Mouse (Mus musculus) hindbrain, embryonic 14.5 days (tissue): ENCODE data around the gene Cd86. TPM values are rescaled to one million over a fixed set of nuclear protein-coding genes. Genes with fewer than 3 reads are reported as not detected.

ENCODE experiments used
- ATAC-seq: fragments of 200-750 bp; cut with Nextera tagmentation; 2 replicates; pipeline ENCODE4 v1.8.0; 2017; ENCODE audit warnings: moderate number of reproducible peaks, mild to moderate bottlenecking, moderate TSS enrichment, moderate library complexity; ENCODE audit not compliant: low FRiP score
- DNase-seq: peaks from one replicate; pipeline ENCODE4 v3.0.0-alpha.2; 2015; ENCODE audit warnings: low spot score
- H3K27ac ChIP-seq: fragments of 300-500 bp; sonication (generic); 2 replicates; pipeline ENCODE4 v1.5.1; 2014; ENCODE audit warnings: mild to moderate bottlenecking, moderate library complexity
- H3K27me3 ChIP-seq: fragments of 300-500 bp; sonication (generic); 2 replicates; pipeline ENCODE4 v1.6.1; 2014; ENCODE audit warnings: mild to moderate bottlenecking, low read length, mixed read lengths; ENCODE audit not compliant: control insufficient read depth, insufficient read depth
- H3K36me3 ChIP-seq: fragments of 300-500 bp; sonication (generic); replicated peaks from 2 replicates; pipeline ENCODE4 v1.6.1; 2014; ENCODE audit not compliant: control insufficient read depth, insufficient read depth
- H3K4me1 ChIP-seq: fragments of 300-500 bp; sonication (generic); replicated peaks from 2 replicates; pipeline ENCODE4 v1.6.1; 2014; ENCODE audit warnings: antibody characterized with exemption, low read length, mixed read lengths; ENCODE audit not compliant: control insufficient read depth, insufficient read depth
- H3K4me2 ChIP-seq: fragments of 300-500 bp; sonication (generic); replicated peaks from 2 replicates; pipeline ENCODE4 v1.6.1; 2014; ENCODE audit warnings: mild to moderate bottlenecking, moderate library complexity
- H3K4me3 ChIP-seq: fragments of 300-500 bp; sonication (generic); replicated peaks from 2 replicates; pipeline ENCODE4 v1.5.1; 2014; ENCODE audit warnings: mild to moderate bottlenecking, low read length
- H3K9ac ChIP-seq: fragments of 300-500 bp; sonication (generic); 2 replicates; pipeline ENCODE4 v1.6.1; 2014
- H3K9me3 ChIP-seq: fragments of 300-500 bp; sonication (generic); 2 replicates; pipeline ENCODE4 v1.6.1; 2016; ENCODE audit warnings: low read length; ENCODE audit not compliant: control insufficient read depth
- WGBS: fragments of 180-500 bp; shearing (Covaris S2); extraction: QIAGEN DNeasy Blood & Tissue Kit; methylation state at CpG from one replicate; pipeline ENCODE4 v1.1.7; 2014; 5-methylcytosine and 5-hydroxymethylcytosine counted together
- polyA plus RNA-seq: library from polyadenylated mRNA; unstranded; fragments of >200 nt; fragmentation: Nextera tagmentation; extraction: Ambion mirVana; gene quantifications from 2 replicates; pipeline ENCODE4 v1.2.1, GENCODE M21; 2014

The Cd86 gene
- polyA plus RNA-seq, 1 experiment from 2014 or later, result 3.1 TPM

GRCm38 (mm10) chr16:36631607-36632006 lies 34.3 kb downstream of the Cd86 start:
- Histone ChIP-seq H3K9me3 (no peaks in the 10 kb centered on the region), H3K4me3 (no peak overlapping the region), H3K27me3 (no peaks in the 10 kb centered on the region), H3K9ac (no peak overlapping the region), H3K4me1 (no peaks in the 10 kb centered on the region), H3K4me2 (no peak overlapping the region), H3K27ac (no peak overlapping the region), H3K36me3 (no peaks in the 10 kb centered on the region)
- no peak for ATAC-seq
- 95% methylated on average over 5 of the region's 5 CpGs for WGBS
- DNase-seq, result no peak

GRCm38 (mm10) chr16:36627740-36628139 lies 38.1 kb downstream of the Cd86 start:
- no peak overlapping the region for H3K4me3 ChIP-seq
- H3K4me1 ChIP-seq, result no peaks in the 10 kb centered on the region
- no peaks in the 10 kb centered on the region for H3K36me3 ChIP-seq
- H3K4me2 ChIP-seq, result no peak overlapping the region
- H3K27ac ChIP-seq, result no peak overlapping the region
- ATAC-seq (no peak), DNase-seq (no peak)
- no peak overlapping the region for H3K9ac ChIP-seq
- WGBS, result 91% methylated on average over 1 of the region's 1 CpGs
- H3K27me3 ChIP-seq, result no peaks in the 10 kb centered on the region
- no peaks in the 10 kb centered on the region for H3K9me3 ChIP-seq

- Histone ChIP-seq H3K27ac (no peak overlapping the region), H3K4me3 (no peak overlapping the region), H3K4me1 (no peaks in the 10 kb centered on the region), H3K9me3 (no peaks in the 10 kb centered on the region), H3K4me2 (no peak overlapping the region), H3K27me3 (no peaks in the 10 kb centered on the region), H3K36me3 (no peaks in the 10 kb centered on the region), H3K9ac (no peak overlapping the region)
- DNase-seq (no peak), ATAC-seq (no peak)
- WGBS, result 93% methylated on average over 5 of the region's 5 CpGs
Observed at GRCm38 (mm10) chr16:36626567-36627197, 39.2 kb downstream of the Cd86 start.

GRCm38 (mm10) chr16:36625909-36626308 lies 40.0 kb downstream of the Cd86 start:
- no peak for DNase-seq
- Histone ChIP-seq H3K4me1 (no peaks in the 10 kb centered on the region), H3K9ac (no peak overlapping the region), H3K27me3 (no peaks in the 10 kb centered on the region), H3K36me3 (no peaks in the 10 kb centered on the region), H3K9me3 (no peaks in the 10 kb centered on the region), H3K4me2 (no peak overlapping the region), H3K4me3 (no peak overlapping the region), H3K27ac (no peak overlapping the region)
- ATAC-seq, result no peak
- 100% methylated on average over 1 of the region's 1 CpGs for WGBS

GRCm38 (mm10) chr16:36622320-36622719 lies 43.6 kb downstream of the Cd86 start:
- WGBS, result 92% methylated on average over 3 of the region's 3 CpGs
- H3K9me3 ChIP-seq, result no peaks in the 10 kb centered on the region
- DNase-seq, result peak; percentile 26
- no peaks in the 10 kb centered on the region for H3K4me1 ChIP-seq
- no peaks in the 10 kb centered on the region for H3K36me3 ChIP-seq
- no peaks in the 10 kb centered on the region for H3K27me3 ChIP-seq
- H3K27ac ChIP-seq, result no peak overlapping the region
- no peak overlapping the region for H3K4me2 ChIP-seq
- H3K4me3 ChIP-seq, result no peak overlapping the region
- H3K9ac ChIP-seq, result no peak overlapping the region
- ATAC-seq, result no peak

- no peak for DNase-seq
- Histone ChIP-seq H3K27ac (no peak overlapping the region), H3K27me3 (no peaks in the 10 kb centered on the region), H3K4me3 (no peak overlapping the region), H3K36me3 (no peaks in the 10 kb centered on the region), H3K4me1 (no peaks in the 10 kb centered on the region), H3K4me2 (no peak overlapping the region), H3K9ac (no peak overlapping the region), H3K9me3 (no peaks in the 10 kb centered on the region)
- 79% methylated on average over 3 of the region's 3 CpGs for whole genome bisulfite sequencing
- ATAC-seq, result no peak
Observed at GRCm38 (mm10) chr16:36621108-36621507, 44.8 kb downstream of the Cd86 start.

GRCm38 (mm10) chr16:36613701-36614100 lies 52.2 kb downstream of the Cd86 start:
- Histone ChIP-seq H3K4me3 (no peak overlapping the region), H3K36me3 (no peaks in the 10 kb centered on the region), H3K27ac (no peak overlapping the region), H3K4me1 (no peaks in the 10 kb centered on the region), H3K9me3 (no peaks in the 10 kb centered on the region), H3K27me3 (no peaks in the 10 kb centered on the region), H3K9ac (no peak overlapping the region), H3K4me2 (no peak overlapping the region)
- 71% methylated on average over 2 of the region's 2 CpGs for WGBS
- DNase-seq, result no peak
- ATAC-seq, result no peak

- DNase-seq, result no peak
- H3K9me3 ChIP-seq, result no peaks in the 10 kb centered on the region
- no peak for ATAC-seq
- H3K4me2 ChIP-seq, result no peak overlapping the region
- H3K27ac ChIP-seq, result no peak overlapping the region
- no peaks in the 10 kb centered on the region for H3K36me3 ChIP-seq
- H3K27me3 ChIP-seq, result no peaks in the 10 kb centered on the region
- WGBS, result 76% methylated on average over 3 of the region's 3 CpGs
- H3K4me1 ChIP-seq, result no peaks in the 10 kb centered on the region
- H3K9ac ChIP-seq, result no peak overlapping the region
- H3K4me3 ChIP-seq, result no peak overlapping the region
Observed at GRCm38 (mm10) chr16:36602632-36603031, 63.2 kb downstream of the Cd86 start.

- Histone ChIP-seq H3K9ac (no peak overlapping the region), H3K4me2 (no peak overlapping the region), H3K4me3 (no peak overlapping the region), H3K27me3 (no peaks in the 10 kb centered on the region), H3K4me1 (no peaks in the 10 kb centered on the region), H3K36me3 (no peaks in the 10 kb centered on the region), H3K27ac (no peak overlapping the region), H3K9me3 (no peaks in the 10 kb centered on the region)
- 87% methylated on average over 4 of the region's 4 CpGs for WGBS
- no peak for ATAC-seq
- DNase-seq, result no peak
Observed at GRCm38 (mm10) chr16:36598265-36598664, 67.6 kb downstream of the Cd86 start.
